Mouse (Mus musculus): ENCODE results near the gene Atrnl1.

GRCm38 (mm10) chr19:57890954-57891353 is 280.1 kb downstream of the Atrnl1 start:
- TF ChIP-seq MAFK (IDR thresholded peaks at IDR 0.05; ENCODE audit: insufficient read depth, low read depth, low read length) (no peak), CHD2 (IDR thresholded peaks at IDR 0.05; ENCODE audit: low read depth, low read length) (no peak), ZNF384 (IDR thresholded peaks at IDR 0.05; ENCODE audit: low read depth, low read length) (no peak), ZC3H11A (IDR thresholded peaks at IDR 0.05; ENCODE audit: borderline replicate concordance, low read depth, low read length) (no peak), HCFC1 (IDR thresholded peaks at IDR 0.05; ENCODE audit: borderline replicate concordance, insufficient read depth, low read length) (no peak)
